Comparison of ENCODE assay signal across 8 mouse cellular contexts in the genomic region with DNA sequence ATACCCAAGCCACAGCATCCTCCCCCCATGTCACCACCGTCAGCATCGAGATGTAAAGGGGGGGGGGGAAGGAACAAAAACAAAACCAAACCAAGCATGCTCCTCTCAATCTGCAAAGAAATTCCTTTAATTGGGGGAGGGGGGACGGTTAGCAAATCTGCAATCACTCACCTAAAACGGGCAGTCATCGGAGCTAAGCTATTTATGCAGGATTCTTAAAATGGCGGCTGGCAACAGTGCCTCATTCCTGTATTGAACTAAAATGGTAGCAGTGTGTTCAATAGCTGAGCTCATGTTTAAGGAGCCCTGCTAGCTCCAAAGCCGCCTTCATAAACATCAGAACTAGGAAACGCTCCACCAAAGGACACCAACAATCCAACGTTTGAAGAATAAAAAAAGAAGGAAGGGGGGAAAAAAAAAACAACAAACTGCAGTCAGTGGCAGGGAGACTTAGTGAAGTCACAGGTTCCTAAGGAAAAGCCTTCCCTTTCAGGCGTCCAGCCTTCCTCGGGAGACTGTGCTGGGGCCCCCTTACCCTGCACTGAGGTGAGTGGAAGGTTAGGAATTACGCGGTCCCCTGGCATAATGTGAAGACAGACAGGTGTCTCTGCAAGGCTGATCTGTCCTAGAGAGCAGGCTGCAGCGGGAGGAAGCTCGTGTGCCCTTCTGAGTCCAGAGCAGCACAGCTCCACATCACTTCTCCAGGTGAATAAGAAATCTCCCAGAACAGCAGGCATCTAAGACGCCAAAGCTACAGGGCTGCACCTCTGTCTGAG. TPM values are rescaled to one million over a fixed set of nuclear protein-coding genes. Genes with fewer than 3 reads are reported as not detected.
DNase-seq lines count a peak whose midpoint lies in the region; ATAC-seq and TF ChIP-seq lines count a peak whose summit lies in the region.

No protein-coding gene starts in this region.

- no peak for TF ChIP-seq POLR2A in liver, adult 2 months (IDR thresholded peaks at IDR 0.05; ENCODE audit: extremely low read depth, insufficient read depth, low read length)

- 40% methylated on average over 16 of the region's 16 CpGs for WGBS in liver, adult 2 months
- WGBS in heart, embryonic 15.5 days = 13% methylated on average over 16 of the region's 16 CpGs
- WGBS in midbrain, embryonic 10.5 days = 11% methylated on average over 16 of the region's 16 CpGs

- H3K36me3 ChIP-seq in liver, adult 2 months (ENCODE audit: control insufficient read depth, insufficient read depth, low read length) = peaks cover 3% of the 10 kb centered on the region; the same call in 1 of the 2 replicates
- H3K36me3 ChIP-seq in heart, embryonic 15.5 days = 0 out of 2 replicates have a peak, but pooled peaks cover 3% of the 10 kb centered on the region
- H3K36me3 ChIP-seq in midbrain, embryonic 10.5 days = peaks cover 16% of the 10 kb centered on the region

- ATAC-seq in heart, embryonic 15.5 days (replicated peaks; ENCODE audit: insufficient number of reproducible peaks, insufficient read depth, low FRiP score, low read depth) = no peak

- no peak overlapping the region for H3K4me3 ChIP-seq in liver, adult 2 months (ENCODE audit: insufficient read depth, low read depth, low read length)
- H3K4me3 ChIP-seq in heart, embryonic 15.5 days = peak overlapping the region; percentile 22
- peak overlapping the region; percentile 53 for H3K4me3 ChIP-seq in midbrain, embryonic 10.5 days

- TF ChIP-seq CTCF in liver, adult 2 months (IDR thresholded peaks at IDR 0.05; ENCODE audit: low read depth, low read length) = no peak

- no peak for DNase-seq in liver, adult 2 months (ENCODE audit: extremely low read depth, low read depth, low spot score)
- DNase-seq in liver = no peak
- DNase-seq in cerebellum, postnatal 14 days = peak; percentile 63 to 66
- peak; percentile 38 for DNase-seq in midbrain, embryonic 10.5 days (ENCODE audit: low spot score)
- DNase-seq in urinary bladder, adult 18-20 months (ENCODE audit: low spot score in 2 of 2) = no peak
- DNase-seq in adrenal gland, adult 8-10 months = no peak
- no peak for DNase-seq in lung, postnatal 36 days

- peaks cover 41% of the 10 kb centered on the region; the same call in 1 of the 2 replicates for H3K79me2 ChIP-seq in liver, adult 2 months (ENCODE audit: control insufficient read depth, insufficient read depth, low read length)

- H3K4me2 ChIP-seq in heart, embryonic 15.5 days = peak overlapping the region; percentile 68

- no peaks in the 10 kb centered on the region for H3K27me3 ChIP-seq in liver, adult 2 months (ENCODE audit: control insufficient read depth, insufficient read depth, low read length)
- H3K27me3 ChIP-seq in heart, embryonic 15.5 days = no peaks in the 10 kb centered on the region
- H3K27me3 ChIP-seq in midbrain, embryonic 10.5 days (ENCODE audit: low read depth, poor library complexity, severe bottlenecking) = no peaks in the 10 kb centered on the region

- H3K4me1 ChIP-seq in liver, adult 2 months (ENCODE audit: control insufficient read depth, insufficient read depth, low read length) = peaks cover 49% of the 10 kb centered on the region
- H3K4me1 ChIP-seq in heart, embryonic 15.5 days (replicated peaks) = peaks cover 94% of the 10 kb centered on the region
- peaks cover 100% of the 10 kb centered on the region for H3K4me1 ChIP-seq in midbrain, embryonic 10.5 days

- H3K9ac ChIP-seq in liver, adult 2 months (ENCODE audit: low read depth, low read length) = peak overlapping the region; percentile 36
- H3K9ac ChIP-seq in heart, embryonic 15.5 days = peak overlapping the region; percentile 57

- H3K27ac ChIP-seq in liver, adult 2 months (replicated peaks; ENCODE audit: insufficient read depth, low read depth, low read length) = peak overlapping the region; percentile 82
- peak overlapping the region; percentile 100 for H3K27ac ChIP-seq in heart, embryonic 15.5 days
- H3K27ac ChIP-seq in midbrain, embryonic 10.5 days (replicated peaks) = peak overlapping the region; percentile 100

- H3K9me3 ChIP-seq in heart, embryonic 15.5 days (replicated peaks) = no peaks in the 10 kb centered on the region
- H3K9me3 ChIP-seq in midbrain, embryonic 10.5 days (replicated peaks) = no peaks in the 10 kb centered on the region

RNA-seq across cellular contexts. Expression of a gene that starts 19.2 kb away (rescaled TPM):
- 10.0 and 10.8 TPM in 2 replicates for total RNA-seq in liver, adult 2 months (2014; rRNA removed)
- 6.4 and 7.8 TPM in 2 replicates for polyA plus RNA-seq in liver, adult 2 months (2012; rRNA removed)
- polyA plus RNA-seq in heart, embryonic 15.5 days (2015; fragmentation: Nextera tagmentation; extraction: Ambion mirVana) = 39.1 and 40.7 TPM in 2 replicates
- polyA plus RNA-seq in midbrain, embryonic 10.5 days (2016; fragmentation: Nextera tagmentation; extraction: Ambion mirVana) = 61.4 and 63.3 TPM in 2 replicates
- total RNA-seq in adrenal gland, adult 8-10 months (2022) = 10 to 100 TPM; 51.7 to 94.5 (median 70.6) TPM

Comparison
In these comparisons a context has a peak if more than half of its experiments do, and no peak if none do; other contexts are left out.
1. DNase-seq: peak in cerebellum, postnatal 14 days (2 of 2) and midbrain, embryonic 10.5 days (single experiment); none in liver, adult 2 months (single experiment), liver (single experiment), urinary bladder, adult 18-20 months (0 of 2), adrenal gland, adult 8-10 months (single experiment) and lung, postnatal 36 days (single experiment).
2. Peak in every context shown above with its lines, with median percentiles within 50 percentile points of each other: H3K27ac ChIP-seq.